Mouse (Mus musculus) heart, adult 2 months (tissue): ENCODE data around the gene Xylt1.

Source experiments
- CTCF ChIP-seq: fragments of 200-600 bp; IDR thresholded peaks from 2 replicates; pipeline ENCODE4 v1.8.1; 2022; ENCODE audit warnings: antibody characterized with exemption, mild to moderate bottlenecking, moderate library complexity
- EP300 ChIP-seq: fragments of 200-500 bp; IDR thresholded peaks from 2 replicates; pipeline ENCODE4 v1.6.1; 2011; ENCODE audit warnings: low read depth, low read length, control low read depth; ENCODE audit not compliant: insufficient read depth
- POLR2A ChIP-seq: fragments of 200-500 bp; IDR thresholded peaks from 2 replicates; pipeline ENCODE4 v1.6.1; 2011; ENCODE audit warnings: mild to moderate bottlenecking, low read depth, low read length, control low read depth; ENCODE audit not compliant: insufficient read depth

DNA sequence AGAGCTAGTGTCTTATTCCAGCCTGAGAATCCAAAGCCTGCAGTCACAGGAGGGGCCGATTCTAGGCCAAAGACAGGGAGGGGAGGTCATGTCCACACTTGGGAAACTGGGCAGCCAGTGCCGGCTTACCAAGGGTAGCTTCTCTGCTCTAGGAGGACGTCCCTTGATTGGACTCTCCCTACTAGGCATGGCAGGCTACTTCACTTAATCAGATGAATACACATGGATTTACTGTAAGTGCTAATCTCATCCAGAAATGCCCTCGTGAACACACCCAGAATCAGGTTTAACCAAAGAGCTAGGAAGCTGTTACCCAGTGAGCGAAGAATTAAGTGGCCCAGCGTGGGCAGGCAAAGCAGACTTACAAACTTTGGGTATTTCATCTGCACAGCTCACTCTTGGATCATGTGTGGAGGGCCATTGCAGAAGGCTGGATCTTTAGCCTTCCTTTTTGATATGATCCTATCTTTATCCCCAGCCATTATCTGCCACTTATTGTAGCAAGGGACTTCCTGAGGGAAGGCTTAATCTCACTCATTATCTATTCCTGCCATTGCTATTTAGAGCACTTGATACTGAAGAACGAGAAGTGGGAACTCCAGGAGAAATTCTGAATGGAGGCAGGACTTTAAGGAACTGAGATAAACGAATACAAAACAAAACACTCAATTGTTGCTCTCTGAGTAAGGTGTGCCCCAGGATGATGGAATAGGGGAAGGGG, 28.6 kb downstream of the Xylt1 start:
- TF ChIP-seq CTCF, result no peak
- no peak for TF ChIP-seq POLR2A
- TF ChIP-seq EP300, result no peak
